Mouse (Mus musculus): ENCODE measurements at regions not wholly inside any gene's neighbourhood (a gene's known extent, or its start where the extent isn't known, plus 50 kb on each side); places are given as distances from the start of the nearest gene placed in this dataset.

GRCm38 (mm10) chr11:6763001-6763400 is 74.5 kb downstream of the Gm11983 start:
- DNase-seq (ENCODE audit: low spot score): no peak
- no peaks in the 10 kb centered on the region for H3K4me1 ChIP-seq
- no peaks in the 10 kb centered on the region for H3K36me3 ChIP-seq
- H3K27me3 ChIP-seq (ENCODE audit: insufficient read depth, poor library complexity, severe bottlenecking): 0 out of 2 replicates have a peak, but pooled peaks cover 3% of the 10 kb centered on the region
- no peak overlapping the region for H3K27ac ChIP-seq
- WGBS: 76% methylated on average over 4 of the region's 4 CpGs
- no peak overlapping the region for H3K4me3 ChIP-seq
- no peaks in the 10 kb centered on the region for H3K9me3 ChIP-seq

GRCm38 (mm10) chr11:6761876-6762628 is 75.4 kb downstream of the Gm11983 start:
- 85% methylated on average over 11 of the region's 11 CpGs for WGBS

GRCm38 (mm10) chr11:6759578-6759977 is 77.9 kb downstream of the Gm11983 start:
- Histone ChIP-seq H3K36me3 (no peaks in the 10 kb centered on the region), H3K4me3 (no peak overlapping the region), H3K27ac (no peak overlapping the region), H3K27me3 (ENCODE audit: insufficient read depth, poor library complexity, severe bottlenecking) (no peaks in the 10 kb centered on the region), H3K4me1 (no peaks in the 10 kb centered on the region), H3K9me3 (no peaks in the 10 kb centered on the region)
- WGBS: 58% methylated on average over 4 of the region's 4 CpGs
- peak; percentile 54 for DNase-seq (ENCODE audit: low spot score)

More at GRCm38 (mm10) chr11:6761876-6762628, 75.4 kb downstream of the Gm11983 start:
- no peaks in the 10 kb centered on the region for H3K27me3 ChIP-seq (ENCODE audit: insufficient read depth, poor library complexity, severe bottlenecking)
- DNase-seq (ENCODE audit: low spot score): peak; percentile 47
- H3K4me3 ChIP-seq: no peak overlapping the region
- no peaks in the 10 kb centered on the region for H3K4me1 ChIP-seq
- no peak overlapping the region for H3K27ac ChIP-seq
- H3K9me3 ChIP-seq: no peaks in the 10 kb centered on the region
- no peaks in the 10 kb centered on the region for H3K36me3 ChIP-seq

GRCm38 (mm10) chr11:6739439-6739838 is 81.1 kb downstream of the Ramp3 start:
- DNase-seq (ENCODE audit: low spot score): peak; percentile 50
- Histone ChIP-seq H3K4me1 (no peaks in the 10 kb centered on the region), H3K36me3 (no peaks in the 10 kb centered on the region), H3K4me3 (no peak overlapping the region), H3K27ac (no peak overlapping the region), H3K9me3 (no peaks in the 10 kb centered on the region), H3K27me3 (ENCODE audit: insufficient read depth, poor library complexity, severe bottlenecking) (no peaks in the 10 kb centered on the region)
- WGBS: 84% methylated on average over 5 of the region's 5 CpGs

- H3K27ac ChIP-seq: no peak overlapping the region
- no peaks in the 10 kb centered on the region for H3K27me3 ChIP-seq (ENCODE audit: insufficient read depth, poor library complexity, severe bottlenecking)
- H3K4me1 ChIP-seq: no peaks in the 10 kb centered on the region
- WGBS: 87% methylated on average over 3 of the region's 3 CpGs
- no peaks in the 10 kb centered on the region for H3K36me3 ChIP-seq
- no peak for DNase-seq (ENCODE audit: low spot score)
- H3K9me3 ChIP-seq: no peaks in the 10 kb centered on the region
- no peak overlapping the region for H3K4me3 ChIP-seq
Measured at GRCm38 (mm10) chr11:6738581-6738980, 80.3 kb downstream of the Ramp3 start.

GRCm38 (mm10) chr11:6738163-6738562 is 79.8 kb downstream of the Ramp3 start:
- H3K27me3 ChIP-seq (ENCODE audit: insufficient read depth, poor library complexity, severe bottlenecking): no peaks in the 10 kb centered on the region
- H3K27ac ChIP-seq: no peak overlapping the region
- H3K4me1 ChIP-seq: no peaks in the 10 kb centered on the region
- no peak overlapping the region for H3K4me3 ChIP-seq
- H3K9me3 ChIP-seq: no peaks in the 10 kb centered on the region
- peak; percentile 1 for DNase-seq (ENCODE audit: low spot score)
- no peaks in the 10 kb centered on the region for H3K36me3 ChIP-seq
- WGBS: 87% methylated on average over 3 of the region's 3 CpGs

GRCm38 (mm10) chr11:6734746-6735430 is 76.6 kb downstream of the Ramp3 start:
- 83% methylated on average over 7 of the region's 7 CpGs for WGBS
- peak; percentile 63 for DNase-seq (ENCODE audit: low spot score)
- Histone ChIP-seq H3K4me3 (no peak overlapping the region), H3K4me1 (no peaks in the 10 kb centered on the region), H3K27me3 (ENCODE audit: insufficient read depth, poor library complexity, severe bottlenecking) (no peaks in the 10 kb centered on the region), H3K27ac (no peak overlapping the region), H3K9me3 (no peaks in the 10 kb centered on the region), H3K36me3 (no peaks in the 10 kb centered on the region)

GRCm38 (mm10) chr11:6731505-6731904 is 73.2 kb downstream of the Ramp3 start:
- H3K36me3 ChIP-seq: no peaks in the 10 kb centered on the region
- DNase-seq (ENCODE audit: low spot score): no peak
- H3K9me3 ChIP-seq: no peaks in the 10 kb centered on the region
- no peaks in the 10 kb centered on the region for H3K27me3 ChIP-seq (ENCODE audit: insufficient read depth, poor library complexity, severe bottlenecking)
- H3K4me3 ChIP-seq: no peak overlapping the region
- H3K27ac ChIP-seq: no peak overlapping the region
- WGBS: 81% methylated on average over 5 of the region's 5 CpGs
- H3K4me1 ChIP-seq: no peaks in the 10 kb centered on the region
